Mouse (Mus musculus) bone marrow macrophage, adult 2 months (primary cell): ENCODE results near the gene Sbk1. TPM values are rescaled to one million over a fixed set of nuclear protein-coding genes. Genes with fewer than 3 reads are reported as not detected.

ENCODE experiments used
- H3K27ac ChIP-seq: 2 replicates; pipeline ENCODE4 v1.5.1; 2012; ENCODE audit warnings: low read depth, low read length; ENCODE audit not compliant: insufficient read depth
- H3K4me1 ChIP-seq: 2 replicates; pipeline ENCODE4 v1.6.1; 2012; ENCODE audit warnings: low read length; ENCODE audit not compliant: control insufficient read depth, insufficient read depth
- H3K4me3 ChIP-seq: 2 replicates; pipeline ENCODE4 v1.5.1; 2012; ENCODE audit warnings: mild to moderate bottlenecking, low read length, moderate library complexity; ENCODE audit not compliant: insufficient read depth
- CTCF ChIP-seq: IDR thresholded peaks from 2 replicates; pipeline ENCODE4 v1.5.1; 2012; ENCODE audit warnings: low read depth, mild to moderate bottlenecking, low read length, moderate library complexity
- POLR2A ChIP-seq: IDR thresholded peaks from 2 replicates; pipeline ENCODE4 v1.6.1; 2012; ENCODE audit warnings: mild to moderate bottlenecking, low read depth, low read length, borderline replicate concordance
- polyA plus RNA-seq: library from polyadenylated mRNA; stranded (reverse); fragments of >200 nt; gene quantifications from 2 replicates; pipeline ENCODE4 v1.2.4, GENCODE M21; 2012; ENCODE audit not compliant: missing spikeins, insufficient read depth, insufficient read length

Gene Sbk1
- polyA plus RNA-seq, 1 experiment, result 6.3 TPM

- no peak for TF ChIP-seq CTCF
- TF ChIP-seq POLR2A, result no peak
- H3K4me3 ChIP-seq, result no peak overlapping the region
- no peak overlapping the region for H3K27ac ChIP-seq
- no peaks in the 10 kb centered on the region for H3K4me1 ChIP-seq
Observed at GRCm38 (mm10) chr7:126263964-126264363, 8.5 kb upstream of the Sbk1 start.

DNA sequence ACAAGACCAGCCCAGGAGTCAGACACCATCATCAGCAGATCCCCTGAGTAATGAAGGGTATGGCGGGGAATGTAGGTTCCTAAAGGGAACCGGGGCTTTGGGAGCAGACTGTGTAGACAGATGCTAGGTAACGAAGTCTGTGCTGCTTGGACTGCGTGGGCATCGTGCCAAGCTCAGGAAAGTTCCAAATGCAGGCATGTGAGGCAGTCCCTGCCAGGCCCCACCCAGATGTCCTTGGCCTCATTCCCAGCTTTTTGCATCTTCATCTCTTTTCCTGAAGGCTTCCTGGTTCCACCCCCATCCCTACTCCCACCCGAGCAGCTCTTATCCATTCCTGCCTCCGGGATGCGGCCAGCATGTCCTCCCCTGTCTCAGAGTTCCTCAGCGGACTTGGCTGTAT, 6.5 kb upstream of the Sbk1 start:
- TF ChIP-seq POLR2A, result no peak
- no peak for TF ChIP-seq CTCF
- H3K4me1 ChIP-seq, result no peaks in the 10 kb centered on the region

DNA sequence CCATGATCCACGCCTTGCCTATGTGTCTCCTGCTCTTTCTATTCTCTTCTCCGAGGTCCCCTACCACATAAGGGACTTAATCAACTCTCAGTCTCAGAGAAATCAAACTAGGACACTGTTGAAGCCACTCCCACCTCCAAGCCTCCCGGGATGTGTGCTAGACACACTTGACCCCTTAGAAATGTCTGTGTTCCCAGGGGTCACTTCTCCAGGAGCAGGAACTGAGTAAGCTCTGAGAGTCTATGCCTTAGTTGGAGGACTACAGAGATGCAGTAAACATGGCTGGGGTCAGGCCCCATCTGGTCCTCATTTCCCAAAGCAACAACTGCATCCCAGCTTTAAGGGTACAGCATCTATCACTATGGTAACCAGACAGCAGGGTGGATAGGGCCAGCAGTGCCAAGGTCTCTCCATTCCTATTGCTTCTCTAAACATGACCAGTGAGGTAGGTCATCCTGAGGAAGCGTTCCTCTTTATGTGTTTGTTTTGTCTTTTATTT, 6.0 kb upstream of the Sbk1 start:
- Histone ChIP-seq H3K4me1 (no peaks in the 10 kb centered on the region), H3K4me3 (no peak overlapping the region)
- TF ChIP-seq CTCF (no peak), POLR2A (no peak)

More for the DNA sequence above, 6.5 kb upstream of the Sbk1 start:
- Histone ChIP-seq H3K27ac (no peak overlapping the region), H3K4me3 (no peak overlapping the region)

DNA sequence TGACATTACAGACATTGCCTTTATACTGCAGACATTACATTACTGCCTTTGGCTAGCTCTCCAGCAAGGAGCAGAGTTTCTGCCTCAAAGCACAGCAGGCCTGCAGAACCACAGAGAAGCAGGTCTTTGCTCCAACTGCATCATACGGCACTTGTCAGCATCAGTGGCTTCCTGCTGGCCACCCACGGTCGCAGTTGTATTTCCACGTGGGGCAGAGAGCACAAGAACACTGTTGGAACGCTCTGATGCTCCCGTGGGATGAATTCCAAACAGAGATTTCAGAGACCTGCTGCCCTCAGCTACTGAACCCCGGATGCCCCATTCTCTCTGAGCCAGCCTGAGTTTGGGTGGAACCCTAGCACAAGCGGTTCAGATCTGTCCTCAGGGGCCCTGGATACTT, 4.8 kb upstream of the Sbk1 start:
- no peak overlapping the region for H3K4me3 ChIP-seq
- no peak overlapping the region for H3K27ac ChIP-seq
- TF ChIP-seq CTCF (no peak), POLR2A (no peak)
- no peaks in the 10 kb centered on the region for H3K4me1 ChIP-seq

More for the DNA sequence above, 6.0 kb upstream of the Sbk1 start:
- no peak overlapping the region for H3K27ac ChIP-seq

DNA sequence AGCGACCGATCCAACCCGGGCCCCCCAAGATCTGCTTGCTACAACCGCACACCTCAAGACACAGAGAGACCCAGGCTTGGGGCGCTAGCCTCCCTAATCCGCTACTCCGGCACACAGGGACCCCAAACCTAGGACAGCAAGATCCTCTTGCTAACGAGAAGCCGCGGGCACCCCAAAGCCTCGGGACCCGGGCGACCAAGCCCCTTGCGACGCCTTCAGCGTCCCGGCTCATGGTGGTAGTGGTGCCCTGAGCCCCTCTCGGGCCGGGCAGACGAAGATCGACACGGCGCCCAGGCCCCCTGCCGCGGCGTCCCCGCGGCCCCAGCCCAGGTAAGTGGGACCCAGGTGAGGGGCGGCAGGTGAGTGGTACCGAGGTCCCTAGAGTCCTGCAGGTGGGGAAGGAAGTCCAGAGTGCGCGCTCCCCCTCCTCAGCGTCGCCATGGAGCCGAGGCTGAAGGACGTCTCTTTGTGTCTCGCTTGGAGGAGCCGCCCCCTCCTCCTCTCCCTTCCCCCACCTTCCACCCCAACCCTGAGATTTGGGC, 422 bp downstream of the Sbk1 start:
- TF ChIP-seq CTCF (no peak), POLR2A (no peak)
- H3K4me3 ChIP-seq, result peak overlapping the region; percentile 81
- H3K27ac ChIP-seq, result no peak overlapping the region
- 0 out of 2 replicates have a peak, but pooled peaks cover 3% of the 10 kb centered on the region for H3K4me1 ChIP-seq

DNA sequence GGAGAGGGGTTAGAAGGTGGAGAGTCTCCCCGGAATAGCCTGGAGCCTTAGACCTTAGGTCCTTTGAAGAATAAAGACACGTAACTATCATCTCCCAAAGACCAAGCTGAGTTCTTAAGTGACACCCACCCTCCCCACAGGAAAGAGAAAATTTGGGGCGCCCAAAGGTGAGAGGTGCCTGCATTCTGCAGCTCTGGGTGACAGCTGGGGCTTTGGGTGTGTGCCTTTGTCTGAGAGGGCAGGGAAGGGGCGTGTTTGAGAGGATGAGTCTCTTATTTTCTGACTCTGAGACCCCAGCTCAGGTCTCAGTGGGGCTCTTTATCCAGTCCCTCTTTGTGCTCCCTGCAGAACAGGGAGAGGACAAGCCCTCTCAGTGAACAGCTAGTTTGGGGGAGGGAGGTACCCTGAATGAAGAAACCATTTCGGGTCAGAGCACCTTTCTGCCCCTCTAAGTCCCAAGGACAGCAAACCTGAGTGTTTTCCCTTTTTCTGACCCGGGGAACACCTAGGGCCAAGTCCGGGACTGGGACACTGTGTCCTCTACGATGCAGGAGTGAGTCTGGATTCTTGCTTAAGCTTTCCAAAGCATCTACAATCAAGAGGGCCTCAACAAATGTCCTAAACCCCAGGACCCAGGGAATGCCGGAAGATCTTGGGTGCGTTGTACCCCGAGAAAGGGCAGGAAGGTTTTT, 1.1 kb downstream of the Sbk1 start:
- Histone ChIP-seq H3K4me1 (0 out of 2 replicates have a peak, but pooled peaks cover 3% of the 10 kb centered on the region), H3K4me3 (peak overlapping the region; percentile 81), H3K27ac (no peak overlapping the region)
- no peak for TF ChIP-seq CTCF
- no peak for TF ChIP-seq POLR2A

GRCm38 (mm10) chr7:126274137-126274536, 1.7 kb downstream of the Sbk1 start:
- H3K4me1 ChIP-seq, result 0 out of 2 replicates have a peak, but pooled peaks cover 3% of the 10 kb centered on the region
- no peak overlapping the region for H3K27ac ChIP-seq
- H3K4me3 ChIP-seq, result no peak overlapping the region
- TF ChIP-seq CTCF (no peak), POLR2A (no peak)

GRCm38 (mm10) chr7:126274626-126275025, 2.2 kb downstream of the Sbk1 start:
- Histone ChIP-seq H3K27ac (no peak overlapping the region), H3K4me3 (no peak overlapping the region), H3K4me1 (0 out of 2 replicates have a peak, but pooled peaks cover 3% of the 10 kb centered on the region)
- TF ChIP-seq POLR2A, result no peak
- no peak for TF ChIP-seq CTCF

DNA sequence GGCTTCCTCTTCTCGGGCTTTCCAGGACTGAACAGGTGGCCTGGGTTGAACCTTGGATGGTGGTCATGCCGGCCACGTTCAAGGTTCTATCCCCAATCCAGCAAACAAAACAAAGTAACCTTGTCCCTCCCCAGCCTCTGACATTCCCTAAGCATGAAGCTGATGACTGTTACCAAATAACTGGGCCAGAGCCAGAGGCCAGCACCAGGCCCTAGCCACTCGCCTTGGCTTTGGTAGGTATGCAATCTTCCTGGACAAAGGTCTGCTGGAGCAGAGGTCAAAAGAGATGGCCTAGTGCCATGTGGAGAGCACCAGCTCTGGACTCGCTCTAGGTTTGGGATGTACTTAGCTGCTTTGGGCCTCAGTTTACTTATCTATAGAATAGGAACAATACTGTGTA, 3.3 kb downstream of the Sbk1 start:
- TF ChIP-seq CTCF (no peak), POLR2A (no peak)
- Histone ChIP-seq H3K4me3 (no peak overlapping the region), H3K4me1 (0 out of 2 replicates have a peak, but pooled peaks cover 3% of the 10 kb centered on the region), H3K27ac (no peak overlapping the region)

DNA sequence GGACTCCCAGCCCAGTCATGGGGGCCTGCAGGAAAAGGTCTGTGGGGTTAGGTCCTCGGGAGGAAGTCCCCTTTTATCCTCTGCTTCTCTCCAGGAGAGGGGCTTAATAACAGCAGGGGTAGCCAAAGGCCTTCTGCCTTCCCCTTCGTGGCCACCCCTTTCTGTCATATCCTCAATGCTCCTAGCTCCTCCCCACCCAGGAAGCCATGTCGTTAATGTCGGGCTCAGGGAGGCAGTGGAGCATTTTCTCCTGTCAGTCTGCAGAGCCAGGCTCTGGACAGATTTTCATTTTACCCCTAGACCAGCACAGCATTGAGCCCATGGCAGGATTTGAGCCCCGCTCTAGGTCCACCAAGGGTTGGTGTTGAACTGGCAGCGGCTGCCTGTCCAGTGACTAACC, 3.9 kb downstream of the Sbk1 start:
- TF ChIP-seq CTCF (no peak), POLR2A (no peak)
- H3K4me3 ChIP-seq, result no peak overlapping the region

More for the DNA sequence above, 3.9 kb downstream of the Sbk1 start:
- 0 out of 2 replicates have a peak, but pooled peaks cover 3% of the 10 kb centered on the region for H3K4me1 ChIP-seq
- H3K27ac ChIP-seq, result no peak overlapping the region
